Mouse (Mus musculus): ENCODE results near the gene Gpr176.

GRCm38 (mm10) chr2:118287678-118288077 lies 85.5 kb downstream of the Gpr176 start:
- TF ChIP-seq CTCF (IDR thresholded peaks at IDR 0.05; ENCODE audit: low read depth, low read length) = no peak
- TF ChIP-seq EP300 (IDR thresholded peaks at IDR 0.05; ENCODE audit: insufficient read depth, low read depth, low read length) = no peak
- no peak for TF ChIP-seq POLR2A (IDR thresholded peaks at IDR 0.05; ENCODE audit: insufficient read depth, low read length)
